Mouse (Mus musculus) limb, embryonic 13.5 days (tissue): Measurements from ENCODE around the gene Nek10. TPM values are rescaled to one million over a fixed set of nuclear protein-coding genes. Genes with fewer than 3 reads are reported as not detected.
"Not testable (repeated sequence)": the region's sequence is repeated elsewhere in the genome, so short reads cannot be mapped to it uniquely, and the experiment has no call there.

Experiments used
- ATAC-seq: fragments of 200-750 bp; cut with Nextera tagmentation; 2 replicates; pipeline ENCODE4 v1.8.0; 2017; ENCODE audit warnings: low read depth, moderate number of reproducible peaks, moderate TSS enrichment; ENCODE audit not compliant: low FRiP score
- H3K27ac ChIP-seq: fragments of 300-500 bp; sonication (generic); 2 replicates; pipeline ENCODE4 v1.5.1; 2015; ENCODE audit warnings: inconsistent platforms, mild to moderate bottlenecking, moderate library complexity
- H3K27me3 ChIP-seq: fragments of 300-500 bp; sonication (generic); 2 replicates; pipeline ENCODE4 v1.6.1; 2015; ENCODE audit warnings: mild to moderate bottlenecking, inconsistent platforms
- H3K36me3 ChIP-seq: fragments of 300-500 bp; sonication (generic); 2 replicates; pipeline ENCODE4 v1.6.1; 2015; ENCODE audit warnings: inconsistent platforms, mild to moderate bottlenecking, moderate library complexity
- H3K4me1 ChIP-seq: fragments of 300-500 bp; sonication (generic); 2 replicates; pipeline ENCODE4 v1.6.1; 2015; ENCODE audit warnings: inconsistent platforms
- H3K4me2 ChIP-seq: fragments of 300-500 bp; sonication (generic); replicated peaks from 2 replicates; pipeline ENCODE4 v1.6.1; 2015; ENCODE audit warnings: inconsistent platforms, mild to moderate bottlenecking, moderate library complexity
- H3K4me3 ChIP-seq: fragments of 300-500 bp; sonication (generic); 2 replicates; pipeline ENCODE4 v1.5.1; 2015; ENCODE audit warnings: moderate library complexity, mild to moderate bottlenecking, inconsistent platforms
- H3K9ac ChIP-seq: fragments of 300-500 bp; sonication (generic); 2 replicates; pipeline ENCODE4 v1.6.1; 2015; ENCODE audit warnings: mild to moderate bottlenecking, inconsistent platforms
- H3K9me3 ChIP-seq: fragments of 300-500 bp; sonication (generic); 2 replicates; pipeline ENCODE4 v1.6.1; 2016; ENCODE audit warnings: inconsistent platforms
- WGBS: fragments of 180-500 bp; shearing (Covaris S2); methylation state at CpG from one replicate; pipeline ENCODE4 v1.1.7; 2015; 5-methylcytosine and 5-hydroxymethylcytosine counted together
- polyA plus RNA-seq: library from polyadenylated mRNA; unstranded; fragments of >200 nt; fragmentation: Nextera tagmentation; extraction: Ambion mirVana; gene quantifications from 2 replicates; pipeline ENCODE4 v1.2.1, GENCODE M21; 2015

The Nek10 gene
- polyA plus RNA-seq, 1 experiment from 2014 or later, result 0.08 TPM

DNA sequence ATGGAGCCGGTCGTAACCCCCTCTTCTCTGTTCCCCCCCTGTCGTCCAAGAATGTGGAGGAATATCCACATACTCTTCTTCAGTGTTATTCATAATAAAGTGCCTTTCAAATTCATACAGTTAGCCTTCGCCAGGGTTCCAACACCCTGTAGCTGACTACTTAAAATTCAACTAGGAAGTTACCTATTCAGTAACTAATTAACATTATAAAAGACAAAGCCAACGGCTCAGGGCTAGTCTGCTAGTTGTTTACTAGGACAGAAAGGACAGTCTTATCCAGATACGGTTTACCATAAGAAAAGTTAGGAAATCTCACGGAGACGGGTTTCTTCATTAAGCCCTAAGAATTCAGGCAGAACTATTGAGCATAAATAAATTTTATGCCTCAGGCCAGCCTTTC, 231.4 kb downstream of the Nek10 start:
- not testable (repeated sequence) for H3K4me2 ChIP-seq, H3K27me3 ChIP-seq, H3K36me3 ChIP-seq, H3K27ac ChIP-seq, H3K4me1 ChIP-seq, H3K9ac ChIP-seq, ATAC-seq, H3K4me3 ChIP-seq, H3K9me3 ChIP-seq
- 90% methylated on average over 8 of the region's 8 CpGs for WGBS

DNA sequence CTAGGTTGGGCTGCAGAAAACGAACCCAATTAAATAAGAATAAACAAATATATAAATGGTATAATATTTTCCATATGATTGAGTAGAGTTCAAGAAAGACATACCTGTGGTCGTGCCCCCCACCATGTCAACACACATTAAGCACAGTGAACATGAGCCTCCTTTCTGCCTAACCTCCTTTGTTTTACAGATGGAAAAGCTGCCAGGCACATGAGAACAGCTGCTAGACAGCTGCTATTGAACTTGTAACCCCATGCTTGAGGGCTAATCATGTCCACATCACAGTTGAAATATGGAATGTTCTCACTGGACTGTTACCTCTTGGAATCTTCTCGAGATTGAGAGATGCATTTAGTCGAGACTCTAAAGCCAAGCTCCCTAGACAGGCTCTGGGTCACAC, 245.0 kb downstream of the Nek10 start:
- no peak overlapping the region for H3K4me2 ChIP-seq
- H3K9ac ChIP-seq, result no peak overlapping the region
- no peak overlapping the region for H3K4me3 ChIP-seq
- H3K9me3 ChIP-seq, result no peaks in the 10 kb centered on the region
- ATAC-seq, result peak; percentile 70
- no peaks in the 10 kb centered on the region for H3K27me3 ChIP-seq
- WGBS, result 53% methylated on average over 4 of the region's 4 CpGs
- no peak overlapping the region for H3K27ac ChIP-seq
- no peaks in the 10 kb centered on the region for H3K4me1 ChIP-seq
- H3K36me3 ChIP-seq, result no peaks in the 10 kb centered on the region

DNA sequence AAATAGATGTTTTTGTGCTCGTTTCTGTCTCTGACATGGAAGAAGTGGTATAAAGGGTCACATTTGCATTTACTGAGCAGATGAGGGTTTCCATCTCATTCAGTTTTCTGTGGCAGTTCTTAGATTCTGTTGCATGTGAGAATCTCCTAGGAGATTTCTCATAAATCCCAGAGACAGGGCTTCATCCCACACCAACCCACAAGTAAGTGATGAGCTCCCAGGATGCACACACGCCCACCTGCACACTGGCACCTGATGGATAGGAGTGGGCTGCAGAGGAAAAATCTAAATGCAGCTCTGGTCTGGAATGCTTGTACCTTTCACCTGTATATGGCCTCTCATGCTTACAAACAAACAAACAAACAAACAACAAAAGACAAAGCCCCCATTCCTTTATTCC, 258.3 kb downstream of the Nek10 start:
- Histone ChIP-seq H3K4me2 (no peak overlapping the region), H3K4me1 (peaks cover 20% of the 10 kb centered on the region), H3K9me3 (no peaks in the 10 kb centered on the region), H3K9ac (no peak overlapping the region), H3K27me3 (no peaks in the 10 kb centered on the region), H3K27ac (no peak overlapping the region), H3K4me3 (no peak overlapping the region), H3K36me3 (no peaks in the 10 kb centered on the region)
- no peak for ATAC-seq
- 75% methylated on average over 2 of the region's 2 CpGs for WGBS

Other genes with a start within 250 kb of the Nek10 start
- gene Slc4a7, start 101.1 kb upstream of the Nek10 start, polyA plus RNA-seq, result 22.0 and 23.1 TPM in 2 replicates